13 mouse cellular contexts compared by ENCODE assay signal in genomic region chr14:54161916-54162315, GRCm38 (mm10).
DNase-seq lines count a peak whose midpoint lies in the region; ATAC-seq and TF ChIP-seq lines count a peak whose summit lies in the region.
"Had no signal": no experiment of that assay in that cellular context is flagged by ENCODE, and none has a peak within 500 bp of the region (broad histone marks: within the 10 kb centered on the region; RNA-seq: fewer than 3 reads in every experiment).

No protein-coding gene starts in this region.

- no peak for DNase-seq in intestine, embryonic 14.5 days (ENCODE audit: low spot score)
- peak; percentile 20 for DNase-seq in lung, postnatal 0 days (ENCODE audit: low spot score)
- DNase-seq in lung, postnatal 10 days: no peak
- peak; percentile 27 for DNase-seq in thymus, postnatal 4 days
- DNase-seq in thymus, postnatal 0 days (ENCODE audit: low spot score): no peak
- DNase-seq in forebrain, embryonic 14.5 days (ENCODE audit: low spot score): no peak
- DNase-seq: liver; lung, adult 2 months had no signal

- WGBS in intestine, embryonic 14.5 days: 67% methylated on average over 8 of the region's 8 CpGs
- 61% methylated on average over 8 of the region's 8 CpGs for WGBS in intestine, embryonic 15.5 days
- WGBS in lung, postnatal 0 days: 59% methylated on average over 8 of the region's 8 CpGs
- WGBS in forebrain, embryonic 14.5 days: 79% methylated on average over 8 of the region's 8 CpGs

- H3K4me1 ChIP-seq in intestine, embryonic 14.5 days (replicated peaks; ENCODE audit: control insufficient read depth, insufficient read depth, low read length): peaks cover 13% of the 10 kb centered on the region
- H3K4me1 ChIP-seq in intestine, embryonic 15.5 days (replicated peaks): peaks cover 10% of the 10 kb centered on the region; the same call in 1 of the 2 replicates
- no peaks in the 10 kb centered on the region for H3K4me1 ChIP-seq in lung, postnatal 0 days (ENCODE audit: insufficient read depth, low read depth, low read length)
- H3K4me1 ChIP-seq in forebrain, embryonic 14.5 days (ENCODE audit: control insufficient read depth, insufficient read depth, low read length): no peaks in the 10 kb centered on the region
- H3K4me1 ChIP-seq: forebrain, embryonic 13.5 days had no signal

- no peaks in the 10 kb centered on the region for H3K27me3 ChIP-seq in intestine, embryonic 14.5 days (replicated peaks; ENCODE audit: control insufficient read depth, insufficient read depth, low read length)
- no peaks in the 10 kb centered on the region for H3K27me3 ChIP-seq in intestine, embryonic 15.5 days (replicated peaks)
- H3K27me3 ChIP-seq in lung, postnatal 0 days (replicated peaks; ENCODE audit: insufficient read depth, low read length): no peaks in the 10 kb centered on the region
- no peaks in the 10 kb centered on the region for H3K27me3 ChIP-seq in forebrain, embryonic 14.5 days (replicated peaks; ENCODE audit: control insufficient read depth, insufficient read depth, low read length)
- H3K27me3 ChIP-seq: CH12.LX; forebrain, embryonic 13.5 days; heart, embryonic 15.5 days had no signal

- no peak overlapping the region for H3K9ac ChIP-seq in intestine, embryonic 14.5 days (ENCODE audit: low read length)
- H3K9ac ChIP-seq in intestine, embryonic 15.5 days: no peak overlapping the region
- no peak overlapping the region for H3K9ac ChIP-seq in lung, postnatal 0 days (replicated peaks; ENCODE audit: low read depth)
- H3K9ac ChIP-seq in forebrain, embryonic 14.5 days (ENCODE audit: low read length): no peak overlapping the region
- H3K9ac ChIP-seq: forebrain, embryonic 13.5 days; heart, embryonic 15.5 days; hindbrain, embryonic 14.5 days had no signal

- H3K27ac ChIP-seq in intestine, embryonic 14.5 days (ENCODE audit: low read depth): no peak overlapping the region
- H3K27ac ChIP-seq in intestine, embryonic 15.5 days: no peak overlapping the region
- no peak overlapping the region for H3K27ac ChIP-seq in lung, postnatal 0 days (ENCODE audit: low read length)
- no peak overlapping the region for H3K27ac ChIP-seq in forebrain, embryonic 14.5 days (ENCODE audit: low read depth, low read length)
- H3K27ac ChIP-seq: forebrain, embryonic 13.5 days; heart, embryonic 15.5 days; hindbrain, embryonic 14.5 days had no signal

- H3K4me2 ChIP-seq in intestine, embryonic 14.5 days (ENCODE audit: low read length): 0 out of 2 replicates have a peak overlapping the region, but pooled peaks have one; percentile 11
- H3K4me2 ChIP-seq in intestine, embryonic 15.5 days (replicated peaks): no peak overlapping the region
- no peak overlapping the region for H3K4me2 ChIP-seq in lung, postnatal 0 days (replicated peaks; ENCODE audit: low read depth, low read length)
- H3K4me2 ChIP-seq in forebrain, embryonic 14.5 days (ENCODE audit: low read length): no peak overlapping the region
- H3K4me2 ChIP-seq: forebrain, embryonic 13.5 days; heart, embryonic 15.5 days; hindbrain, embryonic 14.5 days had no signal

- H3K4me3 ChIP-seq in intestine, embryonic 14.5 days (ENCODE audit: low read depth, low read length): no peak overlapping the region
- H3K4me3 ChIP-seq in intestine, embryonic 15.5 days (replicated peaks): no peak overlapping the region
- H3K4me3 ChIP-seq in lung, postnatal 0 days (ENCODE audit: low read depth, low read length): no peak overlapping the region
- H3K4me3 ChIP-seq in forebrain, embryonic 14.5 days (ENCODE audit: low read depth, low read length): no peak overlapping the region
- H3K4me3 ChIP-seq: forebrain, embryonic 13.5 days; heart, embryonic 15.5 days had no signal

- H3K36me3 ChIP-seq in intestine, embryonic 14.5 days (ENCODE audit: control insufficient read depth, insufficient read depth, low read length): no peaks in the 10 kb centered on the region
- no peaks in the 10 kb centered on the region for H3K36me3 ChIP-seq in intestine, embryonic 15.5 days
- no peaks in the 10 kb centered on the region for H3K36me3 ChIP-seq in lung, postnatal 0 days (ENCODE audit: insufficient read depth, low read length)
- H3K36me3 ChIP-seq in forebrain, embryonic 14.5 days (ENCODE audit: control insufficient read depth, insufficient read depth, low read length): no peaks in the 10 kb centered on the region
- H3K36me3 ChIP-seq: heart, embryonic 15.5 days had no signal

- H3K9me3 ChIP-seq in intestine, embryonic 14.5 days (ENCODE audit: control insufficient read depth, low read length): no peaks in the 10 kb centered on the region
- H3K9me3 ChIP-seq in intestine, embryonic 15.5 days: no peaks in the 10 kb centered on the region
- no peaks in the 10 kb centered on the region for H3K9me3 ChIP-seq in lung, postnatal 0 days (ENCODE audit: low read length)
- no peaks in the 10 kb centered on the region for H3K9me3 ChIP-seq in forebrain, embryonic 14.5 days (replicated peaks; ENCODE audit: control insufficient read depth, low read length)
- H3K9me3 ChIP-seq: forebrain, embryonic 13.5 days; heart, embryonic 15.5 days had no signal

- no peak for TF ChIP-seq EP300 in lung, postnatal 0 days (IDR thresholded peaks at IDR 0.05)

- no peak for ATAC-seq in intestine, embryonic 14.5 days (replicated peaks; ENCODE audit: low FRiP score, low TSS enrichment, low read depth)
- no peak for ATAC-seq in intestine, embryonic 15.5 days
- no peak for ATAC-seq in lung, postnatal 0 days
- ATAC-seq in forebrain, embryonic 14.5 days: no peak
- ATAC-seq: forebrain, embryonic 13.5 days had no signal

- TF ChIP-seq CTCF in lung, postnatal 0 days (IDR thresholded peaks at IDR 0.05): no peak

Comparison
In these comparisons a context has a peak if more than half of its experiments do, and no peak if none do; other contexts are left out.
1. DNase-seq: peak in lung, postnatal 0 days (single experiment) and thymus, postnatal 4 days (single experiment); none in intestine, embryonic 14.5 days (single experiment), lung, postnatal 10 days (single experiment), thymus, postnatal 0 days (single experiment) and forebrain, embryonic 14.5 days (single experiment).